Mouse (Mus musculus) ES-Bruce4 (cell line): ENCODE results near the gene Krt73. TPM values are rescaled to one million over a fixed set of nuclear protein-coding genes. Genes with fewer than 3 reads are reported as not detected.

Experiments used
- H3K27ac ChIP-seq: 2 replicates; pipeline ENCODE4 v1.5.1; 2012; ENCODE audit warnings: low read length, inconsistent platforms; ENCODE audit not compliant: insufficient read depth
- H3K27me3 ChIP-seq: 2 replicates; pipeline ENCODE4 v1.6.1; 2012; ENCODE audit warnings: mild to moderate bottlenecking, low read length, inconsistent platforms; ENCODE audit not compliant: control insufficient read depth, poor library complexity, insufficient read depth, severe bottlenecking
- H3K36me3 ChIP-seq: 2 replicates; pipeline ENCODE4 v1.6.1; 2012; ENCODE audit warnings: inconsistent platforms, mild to moderate bottlenecking, low read length, moderate library complexity; ENCODE audit not compliant: control insufficient read depth, poor library complexity, insufficient read depth, severe bottlenecking
- H3K4me1 ChIP-seq: one replicate; pipeline ENCODE4 v1.8.1; 2011; ENCODE audit warnings: low read length; ENCODE audit not compliant: control insufficient read depth, insufficient read depth
- H3K4me3 ChIP-seq: 2 replicates; pipeline ENCODE4 v1.5.1; 2011; ENCODE audit warnings: low read depth, mild to moderate bottlenecking, low read length
- H3K9ac ChIP-seq: 2 replicates; pipeline ENCODE4 v1.6.1; 2012; ENCODE audit warnings: low read depth, mild to moderate bottlenecking, inconsistent platforms; ENCODE audit not compliant: poor library complexity, severe bottlenecking
- H3K9me3 ChIP-seq: replicated peaks from 2 replicates; pipeline ENCODE4 v1.6.1; 2012; ENCODE audit warnings: mild to moderate bottlenecking, low read length, inconsistent platforms; ENCODE audit not compliant: control insufficient read depth, poor library complexity, insufficient read depth, severe bottlenecking
- CTCF ChIP-seq: IDR thresholded peaks from one replicate; pipeline ENCODE4 v1.8.1; 2011; ENCODE audit warnings: low read depth, low read length
- EP300 ChIP-seq: IDR thresholded peaks from 2 replicates; pipeline ENCODE4 v1.6.1; 2011; ENCODE audit warnings: low read depth, low read length; ENCODE audit not compliant: insufficient read depth
- POLR2A ChIP-seq: IDR thresholded peaks from one replicate; pipeline ENCODE4 v1.8.1; 2011; ENCODE audit warnings: low read length; ENCODE audit not compliant: insufficient read depth
- polyA plus RNA-seq: library from polyadenylated mRNA; stranded (reverse); fragments of >200 nt; gene quantifications from 2 replicates; pipeline ENCODE4 v1.2.4, GENCODE M21; 2011; ENCODE audit warnings: low read depth; ENCODE audit not compliant: missing spikeins, insufficient read depth, insufficient read length

Gene Krt73
- not detected in 2 replicates for polyA plus RNA-seq

GRCm38 (mm10) chr15:101802296-101802835 is at the start of gene Krt73:
TSS of gene Krt73 (minus strand) at chr15:101802346.
- H3K4me1 ChIP-seq: no peaks in the 10 kb centered on the region
- no peaks in the 10 kb centered on the region for H3K36me3 ChIP-seq
- no peak for TF ChIP-seq EP300
- TF ChIP-seq POLR2A: no peak
- no peak for TF ChIP-seq CTCF
- no peaks in the 10 kb centered on the region for H3K9me3 ChIP-seq
- no peak within 1 kb of the TSS for H3K4me3 ChIP-seq
- H3K9ac ChIP-seq: no peak within 1 kb of the TSS
- no peak within 1 kb of the TSS for H3K27ac ChIP-seq
- peaks cover 1% of the 10 kb centered on the region; the same call in 1 of the 2 replicates for H3K27me3 ChIP-seq

GRCm38 (mm10) chr15:101850694-101851093 is 48.5 kb upstream of the Krt73 start, which contains the start of gene Krt1:
TSS of gene Krt1 (minus strand) at chr15:101850794.
- Histone ChIP-seq H3K4me3 (no peak within 1 kb of the TSS), H3K9me3 (no peaks in the 10 kb centered on the region), H3K4me1 (no peaks in the 10 kb centered on the region), H3K9ac (no peak within 1 kb of the TSS), H3K27ac (no peak within 1 kb of the TSS), H3K36me3 (no peaks in the 10 kb centered on the region), H3K27me3 (no peaks in the 10 kb centered on the region)
- TF ChIP-seq POLR2A: no peak
- TF ChIP-seq CTCF: no peak
- TF ChIP-seq EP300: no peak

DNA sequence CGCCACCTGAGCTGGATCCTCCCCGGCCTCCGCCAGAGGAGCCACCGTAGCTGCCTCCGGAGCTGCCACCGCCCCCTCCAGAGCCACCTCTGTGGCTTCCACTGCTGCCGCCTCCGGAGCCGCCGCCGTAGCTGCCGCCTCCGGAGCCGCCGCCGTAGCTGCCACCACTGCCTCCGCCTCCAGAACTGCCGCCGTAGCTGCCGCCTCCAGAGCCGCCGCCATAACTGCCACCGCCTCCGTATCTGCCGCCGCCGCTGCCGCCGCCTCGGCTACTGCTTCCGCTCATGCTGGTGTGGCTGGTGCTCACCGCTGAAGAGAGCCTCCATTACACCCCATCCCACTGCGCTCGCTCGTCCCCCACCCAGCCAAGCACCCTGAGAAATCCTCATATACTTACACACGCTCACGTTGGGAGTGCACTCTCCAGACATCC is 43.8 kb upstream of the Krt73 start:
- peak overlapping the region; percentile 88 for H3K9ac ChIP-seq
- peak overlapping the region; percentile 59 for H3K4me3 ChIP-seq
- TF ChIP-seq POLR2A (no peak), EP300 (no peak), CTCF (no peak)
- H3K36me3 ChIP-seq: no peaks in the 10 kb centered on the region
- H3K27ac ChIP-seq: no peak overlapping the region
- H3K9me3 ChIP-seq: no peaks in the 10 kb centered on the region
- peaks cover 2% of the 10 kb centered on the region; the same call in 1 of the 2 replicates for H3K27me3 ChIP-seq
- H3K4me1 ChIP-seq: no peaks in the 10 kb centered on the region

GRCm38 (mm10) chr15:101843192-101843591 is 41.0 kb upstream of the Krt73 start:
- Histone ChIP-seq H3K9me3 (no peaks in the 10 kb centered on the region), H3K27ac (no peak overlapping the region), H3K9ac (no peak overlapping the region), H3K4me3 (no peak overlapping the region), H3K4me1 (no peaks in the 10 kb centered on the region), H3K36me3 (no peaks in the 10 kb centered on the region), H3K27me3 (peaks cover 2% of the 10 kb centered on the region; the same call in 1 of the 2 replicates)
- TF ChIP-seq POLR2A: no peak

- TF ChIP-seq CTCF (peak; percentile 27), POLR2A (no peak)
- Histone ChIP-seq H3K9ac (no peak overlapping the region), H3K9me3 (no peaks in the 10 kb centered on the region), H3K4me1 (no peaks in the 10 kb centered on the region), H3K27ac (no peak overlapping the region), H3K36me3 (no peaks in the 10 kb centered on the region), H3K27me3 (no peaks in the 10 kb centered on the region), H3K4me3 (no peak overlapping the region)
Observed at GRCm38 (mm10) chr15:101834784-101835328, 32.7 kb upstream of the Krt73 start.

GRCm38 (mm10) chr15:101833131-101833530 is 31.0 kb upstream of the Krt73 start:
- no peak overlapping the region for H3K4me3 ChIP-seq
- no peaks in the 10 kb centered on the region for H3K27me3 ChIP-seq
- H3K9ac ChIP-seq: no peak overlapping the region
- no peaks in the 10 kb centered on the region for H3K4me1 ChIP-seq
- TF ChIP-seq POLR2A (no peak), CTCF (no peak), EP300 (no peak)
- no peaks in the 10 kb centered on the region for H3K9me3 ChIP-seq
- H3K36me3 ChIP-seq: no peaks in the 10 kb centered on the region
- no peak overlapping the region for H3K27ac ChIP-seq
